Mouse (Mus musculus) stomach, embryonic 14.5 days (tissue): ENCODE results near the gene Hoxa9. TPM values are rescaled to one million over a fixed set of nuclear protein-coding genes. Genes with fewer than 3 reads are reported as not detected.

ENCODE experiments used
- ATAC-seq: fragments of 200-750 bp; cut with Nextera tagmentation; 2 replicates; pipeline ENCODE4 v1.8.0; 2017; ENCODE audit warnings: low read depth, moderate TSS enrichment; ENCODE audit not compliant: insufficient number of reproducible peaks, insufficient read depth, low FRiP score
- H3K27ac ChIP-seq: fragments of 300-500 bp; sonication (generic); 2 replicates; pipeline ENCODE4 v1.5.1; 2014; ENCODE audit warnings: mild to moderate bottlenecking, low read length, moderate library complexity, mixed read lengths
- H3K27me3 ChIP-seq: fragments of 300-500 bp; sonication (generic); 2 replicates; pipeline ENCODE4 v1.6.1; 2014; ENCODE audit warnings: low read length, control low read depth, mixed read lengths; ENCODE audit not compliant: control insufficient read depth, insufficient read depth
- H3K36me3 ChIP-seq: fragments of 300-500 bp; sonication (generic); 2 replicates; pipeline ENCODE4 v1.6.1; 2014; ENCODE audit warnings: mild to moderate bottlenecking, control low read depth, low read length, moderate library complexity, mixed read lengths; ENCODE audit not compliant: control insufficient read depth, insufficient read depth
- H3K4me1 ChIP-seq: fragments of 300-500 bp; sonication (generic); 2 replicates; pipeline ENCODE4 v1.6.1; 2014; ENCODE audit warnings: low read length, control low read depth, mixed read lengths; ENCODE audit not compliant: control insufficient read depth, insufficient read depth
- H3K4me2 ChIP-seq: fragments of 300-500 bp; sonication (generic); replicated peaks from 2 replicates; pipeline ENCODE4 v1.6.1; 2014; ENCODE audit warnings: low read depth, low read length, control low read depth
- H3K4me3 ChIP-seq: fragments of 300-500 bp; sonication (generic); 2 replicates; pipeline ENCODE4 v1.5.1; 2014; ENCODE audit warnings: low read depth, low read length, control low read depth
- H3K9ac ChIP-seq: fragments of 300-500 bp; sonication (generic); replicated peaks from 2 replicates; pipeline ENCODE4 v1.6.1; 2014; ENCODE audit warnings: low read depth, mild to moderate bottlenecking, control low read depth, low read length, moderate library complexity, mixed read lengths
- H3K9me3 ChIP-seq: fragments of 300-500 bp; sonication (generic); 2 replicates; pipeline ENCODE4 v1.6.1; 2016; ENCODE audit warnings: low read depth, low read length, control low read depth; ENCODE audit not compliant: control insufficient read depth
- WGBS: fragments of 180-500 bp; shearing (Covaris S2); extraction: QIAGEN DNeasy Blood & Tissue Kit; methylation state at CpG from one replicate; pipeline ENCODE4 v1.1.7; 2014; 5-methylcytosine and 5-hydroxymethylcytosine counted together
- polyA plus RNA-seq: library from polyadenylated mRNA; unstranded; fragments of >200 nt; fragmentation: Nextera tagmentation; extraction: Ambion mirVana; gene quantifications from 2 replicates; pipeline ENCODE4 v1.2.1, GENCODE M21; 2014

The Hoxa9 gene
- polyA plus RNA-seq, 1 experiment from 2014 or later: 1.5 TPM

GRCm38 (mm10) chr6:52202362-52203120, 28.3 kb downstream of the Hoxa9 start:
- peaks cover 5% of the 10 kb centered on the region; the same call in 1 of the 2 replicates for H3K36me3 ChIP-seq
- WGBS: 14% methylated on average over 22 of the region's 22 CpGs
- H3K4me3 ChIP-seq: peak overlapping the region; percentile 90
- H3K27ac ChIP-seq: peak overlapping the region; percentile 87
- H3K4me1 ChIP-seq: peaks cover 7% of the 10 kb centered on the region; the same call in 1 of the 2 replicates
- no peak for ATAC-seq
- H3K9ac ChIP-seq: peak overlapping the region; percentile 96
- no peaks in the 10 kb centered on the region for H3K9me3 ChIP-seq
- H3K4me2 ChIP-seq: peak overlapping the region; percentile 78
- H3K27me3 ChIP-seq: 0 out of 2 replicates have a peak, but pooled peaks cover 3% of the 10 kb centered on the region

- Histone ChIP-seq H3K36me3 (peaks cover 5% of the 10 kb centered on the region; the same call in 1 of the 2 replicates), H3K4me2 (peak overlapping the region; percentile 78), H3K27ac (peak overlapping the region; percentile 90), H3K4me3 (peak overlapping the region; percentile 90), H3K9ac (peak overlapping the region; percentile 56), H3K4me1 (peaks cover 17% of the 10 kb centered on the region), H3K9me3 (no peaks in the 10 kb centered on the region), H3K27me3 (no peaks in the 10 kb centered on the region)
- WGBS: 55% methylated on average over 1 of the region's 1 CpGs
- no peak for ATAC-seq
These were observed 29.6 kb downstream of the Hoxa9 start for GRCm38 (mm10) chr6:52201269-52201668.

DNA sequence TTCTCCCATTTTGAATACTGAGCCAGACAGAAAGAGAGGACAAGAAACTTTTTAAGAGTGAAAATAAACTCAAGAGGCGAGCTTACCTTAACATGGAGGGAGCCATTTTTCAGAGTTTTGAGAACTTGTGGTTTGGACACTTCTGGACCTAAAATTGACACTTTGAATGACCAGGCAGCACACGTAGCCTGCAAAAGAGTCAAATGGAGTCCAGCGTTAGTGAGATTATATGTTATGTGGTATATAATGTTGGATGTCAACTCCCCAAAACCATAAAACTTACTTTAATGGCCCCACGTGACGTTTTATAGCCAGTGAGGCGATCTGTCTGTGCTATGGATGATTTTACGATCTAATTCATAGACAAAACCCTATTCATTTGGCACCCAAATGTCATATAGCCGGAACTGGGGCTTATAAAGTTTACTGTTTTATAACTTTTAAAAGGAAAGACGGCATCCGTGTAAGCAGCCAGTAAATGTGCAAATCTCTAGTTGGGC, 30.1 kb downstream of the Hoxa9 start:
- peak overlapping the region; percentile 90 for H3K4me3 ChIP-seq
- peaks cover 5% of the 10 kb centered on the region; the same call in 1 of the 2 replicates for H3K36me3 ChIP-seq
- H3K4me2 ChIP-seq: peak overlapping the region; percentile 78
- H3K27ac ChIP-seq: peak overlapping the region; percentile 90
- peak overlapping the region; percentile 56 for H3K9ac ChIP-seq
- 34% methylated on average over 10 of the region's 10 CpGs for WGBS
- no peaks in the 10 kb centered on the region for H3K27me3 ChIP-seq
- no peaks in the 10 kb centered on the region for H3K9me3 ChIP-seq
- H3K4me1 ChIP-seq: peaks cover 22% of the 10 kb centered on the region
- no peak for ATAC-seq

DNA sequence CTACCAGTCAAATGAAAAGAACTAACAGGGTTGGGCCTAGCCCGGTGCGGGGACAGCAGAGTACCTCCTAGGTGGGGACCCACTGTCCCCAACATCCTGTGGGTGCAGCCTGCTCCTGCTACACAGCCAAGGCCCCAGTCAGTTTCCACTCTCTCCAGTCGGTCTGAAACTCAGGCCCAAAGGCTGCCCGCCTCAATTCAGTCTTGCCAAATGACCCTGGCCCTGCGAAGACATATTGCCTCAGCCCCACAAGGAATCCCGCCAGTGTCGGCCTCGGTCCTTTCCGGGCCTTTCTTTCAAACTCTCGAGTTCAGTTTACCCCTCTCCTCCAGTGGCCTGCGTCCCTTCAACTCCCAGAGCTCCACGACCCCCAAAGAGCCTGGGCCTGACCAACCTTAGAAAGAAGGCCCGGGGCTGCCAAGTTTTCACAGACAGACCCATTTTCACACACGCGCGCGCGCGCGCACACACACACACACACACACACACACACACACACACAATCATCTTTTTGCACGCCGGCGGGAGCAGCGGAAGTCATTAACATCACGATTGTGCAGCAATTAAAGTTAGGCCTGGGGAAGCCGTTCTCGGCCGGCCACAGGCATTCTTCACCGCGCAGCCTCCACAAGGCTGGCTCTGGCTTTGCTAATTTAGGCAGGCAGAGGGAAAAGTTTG, 30.7 kb downstream of the Hoxa9 start:
- Histone ChIP-seq H3K4me3 (peak overlapping the region; percentile 90), H3K4me1 (peaks cover 26% of the 10 kb centered on the region), H3K27ac (peak overlapping the region; percentile 90), H3K4me2 (peak overlapping the region; percentile 78), H3K36me3 (peaks cover 5% of the 10 kb centered on the region; the same call in 1 of the 2 replicates), H3K9me3 (no peaks in the 10 kb centered on the region), H3K27me3 (no peaks in the 10 kb centered on the region), H3K9ac (peak overlapping the region; percentile 56)
- no peak for ATAC-seq
- 25% methylated on average over 30 of the region's 30 CpGs for WGBS

GRCm38 (mm10) chr6:52197271-52197670, 33.6 kb downstream of the Hoxa9 start:
- Histone ChIP-seq H3K4me3 (peak overlapping the region; percentile 18), H3K9ac (peak overlapping the region; percentile 45; the same call in 1 of the 2 replicates), H3K36me3 (peaks cover 1% of the 10 kb centered on the region; the same call in 1 of the 2 replicates), H3K9me3 (no peaks in the 10 kb centered on the region), H3K4me1 (peaks cover 42% of the 10 kb centered on the region), H3K4me2 (peak overlapping the region; percentile 49), H3K27ac (peak overlapping the region; percentile 90), H3K27me3 (no peaks in the 10 kb centered on the region)
- peak; percentile 77 for ATAC-seq
- 2% methylated on average over 10 of the region's 10 CpGs for WGBS

GRCm38 (mm10) chr6:52196811-52197210, 34.1 kb downstream of the Hoxa9 start:
- Histone ChIP-seq H3K36me3 (no peaks in the 10 kb centered on the region), H3K27ac (peak overlapping the region; percentile 90), H3K27me3 (no peaks in the 10 kb centered on the region), H3K4me3 (peak overlapping the region; percentile 18), H3K4me1 (peaks cover 45% of the 10 kb centered on the region), H3K4me2 (peak overlapping the region; percentile 49), H3K9ac (no peak overlapping the region; the same call in 1 of the 2 replicates), H3K9me3 (no peaks in the 10 kb centered on the region)
- WGBS: 9% methylated on average over 9 of the region's 9 CpGs
- no peak for ATAC-seq

DNA sequence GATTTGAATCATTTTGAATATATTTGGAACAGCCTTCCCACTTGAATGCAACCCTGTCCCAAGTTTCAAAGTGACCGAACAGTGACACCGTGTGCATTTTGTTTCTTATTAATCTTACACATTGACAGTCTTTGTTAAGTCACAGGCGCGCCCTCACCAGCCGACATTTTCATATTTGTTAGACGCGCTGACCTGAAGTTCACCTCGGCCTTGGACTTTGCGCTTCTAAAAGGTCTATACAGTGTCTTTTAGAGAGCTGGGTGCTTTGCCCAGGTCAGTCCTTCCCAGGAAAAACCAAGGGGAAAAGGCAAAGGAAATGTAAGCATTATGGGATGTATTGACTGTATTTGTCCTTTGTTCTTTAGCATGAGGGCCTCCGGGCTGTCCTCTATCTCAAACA, 36.2 kb downstream of the Hoxa9 start:
- 10% methylated on average over 10 of the region's 10 CpGs for WGBS
- H3K4me1 ChIP-seq: peaks cover 43% of the 10 kb centered on the region
- H3K9ac ChIP-seq: peak overlapping the region; percentile 22
- no peak overlapping the region; the same call in 1 of the 2 replicates for H3K4me3 ChIP-seq
- no peak for ATAC-seq
- peak overlapping the region; percentile 97 for H3K27ac ChIP-seq
- H3K4me2 ChIP-seq: peak overlapping the region; percentile 90
- no peaks in the 10 kb centered on the region for H3K27me3 ChIP-seq
- H3K36me3 ChIP-seq: no peaks in the 10 kb centered on the region
- no peaks in the 10 kb centered on the region for H3K9me3 ChIP-seq

- Histone ChIP-seq H3K36me3 (no peaks in the 10 kb centered on the region), H3K27me3 (no peaks in the 10 kb centered on the region), H3K27ac (peak overlapping the region; percentile 97), H3K4me3 (peak overlapping the region; percentile 47), H3K4me1 (peaks cover 60% of the 10 kb centered on the region), H3K9me3 (no peaks in the 10 kb centered on the region), H3K4me2 (peak overlapping the region; percentile 90), H3K9ac (peak overlapping the region; percentile 74)
- WGBS: under 1% methylated on average over 37 of the region's 55 CpGs
- peak; percentile 74 for ATAC-seq
These were observed 38.9 kb downstream of the Hoxa9 start for GRCm38 (mm10) chr6:52191860-52192550.
